In the genomic region with DNA sequence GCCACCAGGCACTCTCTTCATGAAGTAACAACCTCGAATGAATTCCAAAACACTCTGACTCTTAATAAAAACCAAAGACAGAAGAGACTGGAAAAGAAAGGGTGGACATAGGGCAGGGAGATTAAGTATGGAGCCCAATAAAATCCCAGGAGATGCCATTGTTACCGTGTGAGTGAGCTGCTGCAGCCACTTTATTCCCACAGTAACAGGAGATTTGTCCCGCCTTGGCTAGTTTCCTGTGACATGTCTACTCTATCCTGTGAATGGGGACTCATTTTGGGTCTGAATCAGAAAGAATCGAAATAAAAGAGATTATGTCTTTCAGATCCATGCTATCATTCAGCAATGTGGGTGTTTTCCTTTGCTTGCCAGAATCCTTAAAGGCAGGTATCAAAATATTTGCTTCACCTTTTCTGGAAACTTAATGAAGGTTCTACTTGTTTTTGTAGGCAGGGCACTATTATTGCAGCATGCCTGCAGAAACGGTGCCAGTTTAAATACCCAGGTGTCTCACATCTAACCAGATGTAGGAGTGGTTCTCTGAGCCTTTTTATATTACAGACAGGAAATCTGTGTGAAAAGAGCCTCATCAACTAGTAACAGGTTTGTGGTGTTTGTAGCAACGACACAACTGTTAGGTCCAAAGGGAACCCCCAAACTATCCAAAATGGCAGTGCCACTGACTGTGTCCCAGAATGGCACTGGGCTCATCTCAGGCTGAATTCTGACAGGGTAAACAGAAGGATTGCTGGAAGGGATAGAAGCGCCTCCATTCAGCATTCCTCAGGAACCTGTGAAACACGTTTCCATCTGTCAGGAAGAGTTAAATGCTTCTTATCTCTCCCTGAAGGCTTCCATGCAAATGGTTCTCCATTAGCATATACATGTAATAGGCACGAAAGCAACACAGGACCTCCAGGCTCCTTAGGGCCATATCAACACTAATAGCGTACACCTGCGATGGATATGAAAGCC, we compare ENCODE assay signal across 7 mouse cellular contexts. TPM values are rescaled to one million over a fixed set of nuclear protein-coding genes. Genes with fewer than 3 reads are reported as not detected.
DNase-seq lines count a peak whose midpoint lies in the region; ATAC-seq and TF ChIP-seq lines count a peak whose summit lies in the region.

No protein-coding gene starts in this region.

- no peak overlapping the region for H3K4me3 ChIP-seq in left cerebral cortex, adult 2 months
- H3K4me3 ChIP-seq in embryonic facial prominence, embryonic 10.5 days = no peak overlapping the region
- H3K4me3 ChIP-seq in hindbrain, embryonic 13.5 days = no peak overlapping the region
- H3K4me3 ChIP-seq in midbrain, embryonic 16.5 days (ENCODE audit: low read depth, low read length) = no peak overlapping the region

- H3K4me2 ChIP-seq in hindbrain, embryonic 13.5 days = no peak overlapping the region
- no peak overlapping the region for H3K4me2 ChIP-seq in midbrain, embryonic 16.5 days (ENCODE audit: low read length)

- DNase-seq in left cerebral cortex, adult 2 months (ENCODE audit: extremely low spot score in 1 of 2, low spot score in 2 of 2) = no peak
- DNase-seq in left cerebral cortex, adult 8-10 months (ENCODE audit: low spot score in 2 of 2) = no peak
- DNase-seq in embryonic facial prominence, embryonic 10.5 days (ENCODE audit: low spot score) = no peak
- DNase-seq in urinary bladder, postnatal 4 days (ENCODE audit: low spot score in 2 of 2) = no peak

- intact Hi-C loops in left cerebral cortex, adult 2 months (cut with DNase I) = no loop called here

- no peak for ATAC-seq in hindbrain, embryonic 13.5 days (ENCODE audit: low FRiP score)
- no peak for ATAC-seq in midbrain, embryonic 16.5 days
- no peak for ATAC-seq in megakaryocyte progenitor cell, adult 5-6 weeks (replicated peaks; ENCODE audit: poor library complexity)

- peak overlapping the region; percentile 43; the same call in 1 of the 2 replicates for H3K9ac ChIP-seq in hindbrain, embryonic 13.5 days
- no peak overlapping the region for H3K9ac ChIP-seq in midbrain, embryonic 16.5 days (ENCODE audit: low read depth, low read length)

- H3K4me1 ChIP-seq in embryonic facial prominence, embryonic 10.5 days = peaks cover 52% of the 10 kb centered on the region
- H3K4me1 ChIP-seq in hindbrain, embryonic 13.5 days (replicated peaks) = peaks cover 42% of the 10 kb centered on the region
- peaks cover 36% of the 10 kb centered on the region for H3K4me1 ChIP-seq in midbrain, embryonic 16.5 days (ENCODE audit: control insufficient read depth, insufficient read depth, low read length)

- H3K27me3 ChIP-seq in embryonic facial prominence, embryonic 10.5 days (replicated peaks; ENCODE audit: low read depth, poor library complexity, severe bottlenecking) = no peaks in the 10 kb centered on the region; the same call in 1 of the 2 replicates
- H3K27me3 ChIP-seq in hindbrain, embryonic 13.5 days = no peaks in the 10 kb centered on the region
- no peaks in the 10 kb centered on the region for H3K27me3 ChIP-seq in midbrain, embryonic 16.5 days (ENCODE audit: control insufficient read depth, insufficient read depth, low read depth, low read length)

- H3K27ac ChIP-seq in left cerebral cortex, adult 2 months = peak overlapping the region; percentile 4; the same call in 1 of the 2 replicates
- peak overlapping the region; percentile 90 for H3K27ac ChIP-seq in embryonic facial prominence, embryonic 10.5 days (replicated peaks)
- peak overlapping the region; percentile 92 for H3K27ac ChIP-seq in hindbrain, embryonic 13.5 days
- peak overlapping the region; percentile 91 for H3K27ac ChIP-seq in midbrain, embryonic 16.5 days (ENCODE audit: low read length)

- peaks cover 7% of the 10 kb centered on the region for H3K9me3 ChIP-seq in embryonic facial prominence, embryonic 10.5 days
- H3K9me3 ChIP-seq in hindbrain, embryonic 13.5 days = no peaks in the 10 kb centered on the region
- no peaks in the 10 kb centered on the region; the same call in 1 of the 2 replicates for H3K9me3 ChIP-seq in midbrain, embryonic 16.5 days (replicated peaks; ENCODE audit: control insufficient read depth, low read length, poor library complexity, severe bottlenecking)

- TF ChIP-seq CTCF in left cerebral cortex, adult 2 months (IDR thresholded peaks at IDR 0.05) = no peak

- 0 out of 2 replicates have a peak, but pooled peaks cover 5% of the 10 kb centered on the region for H3K36me3 ChIP-seq in embryonic facial prominence, embryonic 10.5 days (replicated peaks)
- H3K36me3 ChIP-seq in hindbrain, embryonic 13.5 days = no peaks in the 10 kb centered on the region
- no peaks in the 10 kb centered on the region for H3K36me3 ChIP-seq in midbrain, embryonic 16.5 days (ENCODE audit: control insufficient read depth, insufficient read depth, low read length)

- WGBS in embryonic facial prominence, embryonic 10.5 days = 60% methylated on average over 11 of the region's 11 CpGs
- 44% methylated on average over 11 of the region's 11 CpGs for WGBS in hindbrain, embryonic 13.5 days
- 41% methylated on average over 11 of the region's 11 CpGs for WGBS in midbrain, embryonic 16.5 days

RNA-seq across cellular contexts. Expression of gene Chd2, which starts 55.5 kb away (rescaled TPM):
- 10 to 100 TPM; 57.4 to 60.3 TPM for total RNA-seq in left cerebral cortex, adult 2 months (2021)
- 10 to 100 TPM; 45.2 to 57.4 (median 48.6) TPM for total RNA-seq in left cerebral cortex, adult 8-10 months (2022)
- 49.2 and 54.8 TPM in 2 replicates for polyA plus RNA-seq in embryonic facial prominence, embryonic 10.5 days (2016; fragmentation: Nextera tagmentation; extraction: Ambion mirVana)
- 44.7 and 53.5 TPM in 2 replicates for polyA plus RNA-seq in hindbrain, embryonic 13.5 days (2015; fragmentation: Nextera tagmentation; extraction: Ambion mirVana)
- polyA plus RNA-seq in midbrain, embryonic 16.5 days (2015; fragmentation: Nextera tagmentation; extraction: Ambion mirVana) = 44.8 and 49.0 TPM in 2 replicates
- 46.8 and 54.3 TPM in 2 replicates for total RNA-seq in megakaryocyte progenitor cell, adult 5-6 weeks (2015)
- total RNA-seq in megakaryocyte progenitor cell, adult 5-6 weeks (2017) = 82.2 and 117 TPM in 2 replicates

Comparison
In these comparisons a context has a peak if more than half of its experiments do, and no peak if none do; other contexts are left out.
1. H3K27ac ChIP-seq: peak in every context shown above with its lines; median percentile 92 in hindbrain, embryonic 13.5 days; 91 in midbrain, embryonic 16.5 days; 90 in embryonic facial prominence, embryonic 10.5 days; 4 in left cerebral cortex, adult 2 months.